Mouse (Mus musculus) large intestine, adult 2 months (tissue): Measurements from ENCODE around the gene Olfml2b. TPM values are rescaled to one million over a fixed set of nuclear protein-coding genes. Genes with fewer than 3 reads are reported as not detected.
A peak's percentile ranks its signal among the peaks of the same experiment; 100 is the strongest.

ENCODE experiments used
- DNase-seq: peaks from one replicate; pipeline ENCODE4 v3.0.0-alpha.2; 2012; ENCODE audit warnings: low read depth, low spot score
- WGBS: fragments of 180-500 bp; shearing (Covaris S2); methylation state at CpG from one replicate; pipeline ENCODE4 v1.1.7; 2018; 5-methylcytosine and 5-hydroxymethylcytosine counted together
- polyA plus RNA-seq: library from polyadenylated mRNA; depleted of rRNA; stranded (reverse); fragments of >200 nt; gene quantifications from 2 replicates; pipeline ENCODE4 v1.2.3, GENCODE M21; 2012; rRNA removed

Olfml2b gene
- polyA plus RNA-seq, result 4.5 and 4.8 TPM in 2 replicates

DNA sequence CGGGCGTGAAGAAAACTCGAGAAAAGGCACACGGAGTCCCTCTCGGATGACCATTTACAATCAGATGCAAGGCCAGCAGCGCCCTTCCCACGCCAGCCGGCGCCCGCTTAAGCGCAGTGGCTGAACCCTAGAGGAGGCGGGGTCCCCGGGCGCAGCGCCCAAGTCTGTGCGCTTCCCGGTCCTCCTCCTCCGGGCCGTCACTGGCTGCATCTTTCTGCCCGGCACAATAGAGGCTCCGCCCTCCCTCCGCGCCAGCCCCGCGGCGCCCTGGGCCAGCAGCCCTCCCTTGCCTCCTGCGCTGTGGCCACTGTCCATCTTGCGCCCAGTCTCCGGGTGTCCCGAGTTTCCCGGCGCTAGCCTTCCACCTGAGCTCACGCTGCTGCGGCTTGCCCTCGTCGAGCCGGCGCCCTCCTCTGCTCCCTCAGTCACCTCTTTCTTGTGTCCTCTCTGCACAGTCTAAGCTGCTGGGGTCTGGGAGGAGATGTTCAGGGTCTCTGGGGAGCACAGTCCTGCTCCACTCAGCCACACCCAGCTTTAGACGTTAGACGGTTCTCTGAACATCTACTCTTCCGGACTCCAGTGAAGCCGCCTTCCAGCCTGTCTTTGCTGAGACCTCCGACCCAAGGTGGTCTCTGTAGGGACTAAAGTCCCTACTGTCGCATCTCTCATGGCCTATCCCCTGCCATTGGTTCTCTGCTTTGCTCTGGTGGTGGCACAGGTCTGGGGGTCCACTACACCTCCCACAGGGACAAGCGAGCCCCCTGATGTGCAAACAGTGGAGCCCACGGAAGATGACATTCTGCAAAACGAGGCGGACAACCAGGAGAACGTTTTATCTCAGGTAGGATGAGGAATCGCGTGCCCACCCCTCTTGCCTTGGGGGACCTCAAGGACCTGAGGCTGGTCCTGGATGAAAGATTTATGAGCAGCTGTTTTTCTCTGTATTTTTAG, at the start of gene Olfml2b:
Gene Olfml2b, plus strand, starts transcription at position 278 of the 951 bp plus-strand sequence.
- DNase-seq, result peak; percentile 44

DNA sequence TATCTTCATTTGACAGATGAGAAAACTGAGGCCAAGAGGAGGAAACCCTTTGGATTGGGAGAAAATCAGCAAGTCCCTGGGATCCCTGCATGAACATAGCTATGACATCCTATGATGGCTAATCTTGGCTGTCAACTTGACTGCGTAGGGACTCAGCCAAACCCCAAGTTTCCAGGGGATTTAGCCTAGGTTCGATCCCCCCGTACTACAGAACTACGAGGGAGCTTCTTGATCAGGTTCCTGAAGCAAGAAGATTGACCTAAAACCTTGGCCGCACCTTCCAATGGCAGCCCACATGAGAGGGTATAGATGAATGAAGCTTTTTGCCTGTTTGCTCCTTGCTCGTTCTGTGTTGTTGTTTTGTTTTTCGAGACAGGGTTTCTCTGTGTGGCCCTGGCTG, 49.8 kb upstream of the Olfml2b start:
- 95% methylated on average over 7 of the region's 7 CpGs for WGBS
- no peak for DNase-seq

More for the DNA sequence above, at the start of gene Olfml2b:
- 13% methylated on average over 51 of the region's 51 CpGs for WGBS

DNA sequence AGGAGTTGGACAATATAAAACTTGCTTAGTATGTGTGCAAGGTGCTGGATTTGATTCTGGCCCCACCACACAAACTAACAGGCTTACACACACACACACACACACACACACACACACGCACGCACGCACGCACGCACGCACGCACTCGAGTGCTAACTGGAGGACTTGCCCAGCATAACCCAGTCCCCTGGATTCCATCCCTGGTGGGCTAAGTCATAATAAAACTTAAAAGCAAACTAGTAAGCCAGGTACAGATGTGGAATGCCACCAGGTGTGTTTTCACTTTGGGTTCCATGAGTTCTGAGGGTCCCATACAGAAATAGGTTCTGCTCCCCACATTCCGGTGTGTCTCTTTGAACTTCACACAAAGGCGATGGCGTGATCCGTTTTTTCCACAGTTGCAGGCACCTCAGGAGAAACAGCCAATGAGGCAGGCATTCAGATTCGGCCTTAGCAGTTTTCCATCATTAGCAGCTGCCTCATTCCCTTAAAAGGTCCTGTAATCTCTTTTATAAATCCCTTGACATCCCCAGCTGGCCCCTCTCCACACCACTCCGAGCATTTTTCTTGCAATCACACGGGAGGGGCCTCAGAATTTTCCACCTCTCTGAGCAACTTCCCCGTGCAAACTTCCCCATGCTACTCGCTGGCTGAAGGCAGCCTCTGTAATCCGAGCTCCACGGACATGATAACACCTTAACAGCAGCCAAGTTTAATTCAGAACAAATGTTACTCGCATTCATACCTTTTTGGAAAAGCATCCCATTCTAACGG, 38.9 kb upstream of the Olfml2b start:
- 66% methylated on average over 21 of the region's 21 CpGs for WGBS
- no peak for DNase-seq

DNA sequence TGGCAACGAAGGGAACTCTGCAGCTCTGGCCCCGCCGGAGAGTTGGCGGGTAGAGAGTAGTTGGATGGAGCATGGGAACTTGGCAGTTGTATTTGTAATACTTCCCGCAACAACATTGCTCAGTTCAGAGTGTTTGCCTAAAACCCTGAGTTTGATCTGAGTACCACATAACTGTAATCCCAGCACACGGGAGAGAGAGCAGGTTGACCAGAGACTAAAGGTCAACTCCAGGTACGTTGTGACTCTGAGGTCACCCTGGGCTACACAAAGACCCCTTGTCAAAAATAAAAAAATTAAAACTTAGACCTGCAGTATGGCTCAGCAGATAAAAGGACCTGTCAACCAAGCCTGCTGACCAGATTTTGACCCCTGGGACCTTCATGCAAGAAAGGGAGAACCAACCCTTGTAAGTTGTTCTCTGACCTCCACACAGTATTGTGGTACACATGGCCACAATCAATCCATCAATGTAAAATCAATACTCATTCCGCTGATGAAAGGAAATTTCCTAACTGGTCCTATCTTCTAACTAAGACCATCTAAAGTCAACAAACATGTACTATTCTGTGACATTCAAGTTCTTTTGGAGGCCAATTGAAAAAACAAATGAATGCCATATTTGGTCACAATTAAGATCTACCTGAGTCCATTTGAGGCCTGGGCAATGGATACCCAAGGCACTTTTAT, 37.0 kb upstream of the Olfml2b start:
- no peak for DNase-seq
- 91% methylated on average over 8 of the region's 8 CpGs for WGBS

DNA sequence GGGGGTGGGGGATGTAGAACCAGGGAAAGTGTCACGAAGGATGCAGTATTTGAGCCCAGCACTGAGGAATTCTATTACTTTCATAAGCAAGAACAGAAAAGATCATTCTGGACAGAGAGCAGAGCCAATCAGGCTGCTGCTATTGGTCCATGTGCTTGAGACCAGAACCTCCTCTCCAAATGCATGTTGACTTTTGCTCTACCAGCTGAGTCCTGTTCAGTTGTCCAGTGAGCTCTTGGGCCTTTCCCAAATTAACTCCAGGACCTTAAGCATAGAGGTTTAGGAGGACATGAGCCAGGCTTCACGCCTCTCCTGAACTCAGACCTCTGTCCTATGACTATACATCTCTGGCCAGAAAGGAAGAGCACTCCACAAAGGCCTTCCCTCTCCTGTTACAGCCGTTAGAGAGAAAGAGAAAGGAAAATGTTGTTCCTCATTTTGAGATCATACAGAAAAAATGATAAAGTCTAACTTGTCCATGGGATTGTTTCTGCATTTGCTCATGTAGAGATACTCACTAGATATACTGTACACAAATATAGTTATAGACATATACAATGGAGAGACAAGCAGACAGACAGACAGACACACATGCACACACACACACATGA, 35.8 kb upstream of the Olfml2b start:
- 75% methylated on average over 3 of the region's 3 CpGs for WGBS
- DNase-seq, result no peak

DNA sequence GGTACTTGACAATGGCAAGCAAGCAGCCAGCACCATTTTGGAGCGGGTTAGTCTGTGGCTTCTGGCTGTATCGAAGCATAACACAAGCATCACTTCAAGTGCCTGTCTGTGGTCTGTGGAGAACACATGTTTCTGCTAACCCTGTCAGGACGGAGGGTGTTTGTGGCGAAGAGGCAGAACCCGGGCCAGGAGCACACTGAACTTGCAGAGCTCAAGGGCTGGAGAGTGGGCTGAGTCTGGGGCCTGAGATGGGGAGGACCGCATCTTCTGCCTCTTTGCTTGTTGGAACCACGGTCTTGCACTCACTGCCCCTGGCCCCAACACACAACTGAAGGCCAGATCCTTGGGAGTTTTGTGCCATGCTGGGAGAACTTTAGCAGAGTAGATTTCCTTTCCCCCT, 34.5 kb upstream of the Olfml2b start:
- DNase-seq, result no peak

DNA sequence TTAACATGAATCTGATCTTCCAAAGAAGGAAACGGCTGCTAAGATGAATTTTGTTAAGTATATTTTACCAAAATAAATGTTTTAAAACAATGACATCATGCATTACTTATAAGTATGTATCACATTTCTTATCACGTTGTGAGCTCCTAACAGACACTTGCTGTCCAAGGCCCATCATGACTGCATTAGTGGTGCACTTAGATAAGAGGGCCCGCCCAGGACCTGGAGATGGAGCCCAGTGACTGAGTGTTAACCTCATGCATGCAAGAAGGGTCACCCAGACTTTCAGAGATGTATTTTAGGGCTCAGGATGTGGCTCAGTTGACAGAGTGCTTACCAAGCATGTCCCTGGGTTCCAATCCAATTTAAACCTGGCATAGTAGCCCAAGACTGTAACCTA, 34.0 kb upstream of the Olfml2b start:
- DNase-seq, result no peak
- 76% methylated on average over 3 of the region's 3 CpGs for WGBS

More for the DNA sequence above, 34.5 kb upstream of the Olfml2b start:
- 71% methylated on average over 7 of the region's 7 CpGs for WGBS

DNA sequence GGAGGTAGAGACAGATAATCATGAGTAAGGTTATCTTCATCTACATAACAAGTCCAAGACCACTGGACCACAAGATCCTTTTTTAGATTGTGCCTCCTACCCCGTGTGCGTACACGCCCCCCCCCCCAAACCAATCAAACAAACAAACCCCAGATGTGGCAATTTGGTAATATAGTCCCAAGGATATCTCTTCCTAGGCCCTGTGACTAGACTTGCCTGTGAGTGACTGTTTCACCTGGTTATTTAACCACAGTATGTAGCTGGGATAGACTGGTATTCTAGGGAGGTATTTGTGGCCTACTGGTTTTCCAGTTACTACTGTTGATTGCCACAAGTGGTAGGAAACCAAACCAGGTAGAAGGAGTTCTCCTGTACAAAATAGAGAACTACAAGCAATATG, 33.6 kb upstream of the Olfml2b start:
- no peak for DNase-seq
- 86% methylated on average over 3 of the region's 3 CpGs for WGBS

DNA sequence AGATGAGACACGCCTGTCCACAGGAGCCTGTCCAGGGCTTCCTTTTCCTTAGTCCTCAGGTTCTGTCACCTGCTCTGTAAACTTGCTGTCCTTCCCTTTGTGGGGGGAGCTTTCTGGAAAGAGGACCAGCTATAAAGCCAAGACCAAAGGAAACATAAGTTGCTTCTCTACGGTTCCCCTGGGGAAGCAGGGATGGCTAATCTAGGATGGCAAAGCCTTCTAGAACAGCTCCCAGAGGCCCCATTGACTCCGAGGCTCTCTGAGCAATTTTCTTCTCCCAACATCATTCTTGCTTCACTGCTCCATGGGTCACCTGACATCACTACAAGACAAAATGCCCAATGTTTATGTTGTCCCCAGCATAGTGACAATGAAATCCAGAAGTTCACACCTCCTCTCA, 32.7 kb upstream of the Olfml2b start:
- WGBS, result 95% methylated on average over 3 of the region's 3 CpGs
- no peak for DNase-seq

DNA sequence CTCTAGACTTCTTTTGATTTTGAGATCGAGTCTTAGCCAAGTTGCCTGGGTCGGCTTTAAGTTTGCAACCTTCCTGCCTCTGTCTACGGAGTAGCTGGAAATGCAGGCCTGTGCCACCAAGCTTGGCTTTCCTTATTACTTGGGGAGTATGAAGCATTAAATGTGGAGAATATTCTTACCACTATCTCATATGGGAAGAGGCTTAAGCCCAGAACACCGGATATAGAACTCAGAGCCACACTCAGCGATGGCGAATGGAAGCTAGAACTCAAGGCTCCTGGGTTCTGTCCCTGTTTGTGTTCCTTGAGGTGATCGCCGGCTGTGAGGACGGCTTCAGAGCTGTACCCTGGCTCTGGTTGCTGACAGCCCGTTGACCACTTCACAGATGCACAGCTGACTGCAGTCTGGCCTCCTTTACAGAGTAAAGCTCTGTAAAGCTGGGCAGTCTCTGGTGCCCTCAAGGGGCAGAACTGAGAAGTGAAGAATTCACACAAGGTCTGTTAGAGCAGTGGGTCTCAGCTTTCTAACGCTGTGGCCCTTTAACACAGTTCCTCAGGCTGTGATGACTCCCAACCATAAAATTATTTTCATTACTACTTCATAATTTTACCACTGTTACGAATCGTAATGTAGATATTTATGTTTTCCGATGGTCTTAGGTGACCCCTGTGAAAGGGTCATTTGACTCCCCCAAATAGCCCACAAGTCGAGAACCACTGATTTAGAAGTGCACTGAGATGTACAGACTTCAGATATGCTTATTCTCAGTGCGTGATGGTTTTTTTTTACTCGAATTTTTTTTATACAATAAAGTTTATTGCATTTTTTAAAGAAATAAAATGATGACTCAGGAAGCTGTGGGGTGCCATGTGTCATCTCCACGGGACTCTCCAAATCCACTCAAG, 31.1 kb upstream of the Olfml2b start:
- 49% methylated on average over 18 of the region's 18 CpGs for WGBS
- DNase-seq, result no peak

DNA sequence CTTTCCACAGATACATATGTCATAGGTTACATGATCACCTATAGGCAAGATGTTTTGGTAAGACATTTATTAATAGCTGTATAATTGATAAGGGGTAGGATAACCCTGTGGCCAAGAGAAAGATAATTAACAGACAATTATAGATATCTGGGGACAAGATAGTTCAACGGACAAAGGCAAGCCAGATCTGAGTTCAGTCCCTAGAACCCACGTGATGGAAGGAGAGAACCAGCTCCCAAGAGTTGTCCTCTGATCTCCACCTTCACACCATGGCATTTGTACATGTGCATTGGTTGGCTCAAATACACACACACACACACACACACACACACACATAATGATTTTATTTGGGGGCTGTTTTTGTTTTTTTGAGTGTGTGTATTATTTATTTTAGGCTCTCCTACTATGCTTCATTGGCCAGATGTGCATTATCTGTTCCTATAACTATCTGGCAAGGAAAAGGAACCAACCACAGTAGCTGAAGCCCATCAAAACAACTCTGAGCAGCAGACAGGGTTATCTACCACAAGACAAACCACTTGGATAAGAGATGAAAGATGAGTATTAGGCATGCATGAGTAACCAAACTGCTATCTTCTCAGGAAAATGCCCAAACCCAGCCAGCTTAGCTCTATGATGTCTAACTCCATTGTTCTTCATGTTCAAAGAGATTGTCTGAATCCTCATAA, 24.5 kb upstream of the Olfml2b start:
- 70% methylated on average over 2 of the region's 2 CpGs for WGBS

DNA sequence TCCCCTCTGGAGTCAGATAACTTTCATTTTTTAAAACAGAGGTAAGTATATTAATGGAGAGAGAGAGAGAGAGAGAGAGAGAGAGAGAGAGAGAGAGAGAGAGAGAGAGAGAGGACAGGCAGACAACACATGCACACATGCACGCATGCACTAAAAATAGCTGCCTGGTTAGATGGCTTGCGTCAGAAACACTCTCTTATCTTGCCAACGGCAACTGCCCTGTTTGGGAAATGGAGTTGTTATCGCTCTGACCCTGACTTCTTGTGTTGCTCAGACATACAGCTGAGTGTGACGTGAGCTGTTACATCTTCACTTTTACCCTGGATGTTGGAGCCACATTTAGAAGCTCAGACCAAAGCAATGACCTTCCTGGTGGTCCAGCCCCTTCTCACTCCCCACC, 21.4 kb upstream of the Olfml2b start:
- 38% methylated on average over 5 of the region's 5 CpGs for WGBS
- no peak for DNase-seq

More for the DNA sequence above, 24.5 kb upstream of the Olfml2b start:
- DNase-seq, result no peak

DNA sequence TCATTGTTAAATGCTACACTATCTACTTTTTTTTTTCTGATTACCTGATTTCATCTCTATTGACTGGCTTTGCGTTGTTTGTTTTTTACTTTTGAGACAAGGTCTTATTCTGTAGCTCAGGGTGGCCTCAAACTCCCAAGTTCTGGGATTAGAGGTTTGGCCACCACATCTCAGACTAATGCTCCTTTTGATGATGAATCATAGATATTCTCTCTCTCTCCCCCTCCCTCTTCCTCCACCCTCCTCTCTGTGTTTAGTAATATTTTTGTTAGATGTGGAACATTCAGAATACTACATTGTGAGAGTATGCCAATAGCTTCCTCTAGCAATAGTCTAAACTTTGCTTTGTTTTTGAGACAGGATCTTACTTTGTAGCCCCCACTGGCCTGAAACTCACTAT, 20.9 kb upstream of the Olfml2b start:
- no peak for DNase-seq
- 96% methylated on average over 1 of the region's 1 CpGs for WGBS

DNA sequence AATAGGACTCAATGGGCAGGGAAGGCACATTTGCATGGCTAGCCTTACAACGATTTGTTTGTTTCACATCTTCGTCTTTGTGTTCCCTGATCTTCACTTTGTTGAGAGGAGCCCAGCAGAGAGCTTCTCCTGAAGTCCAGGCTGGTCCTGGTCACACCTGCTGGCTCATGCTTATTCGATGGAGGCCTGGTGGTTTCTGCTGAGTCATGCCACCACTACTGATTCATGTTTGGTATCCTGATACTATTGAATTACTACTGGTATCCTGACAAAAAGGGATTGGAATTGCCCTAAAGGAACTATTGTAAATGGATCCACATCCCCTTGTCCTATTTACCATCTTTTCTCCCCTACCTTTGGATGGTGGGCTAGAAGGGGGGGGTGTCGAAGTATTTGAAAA, 13.8 kb upstream of the Olfml2b start:
- 76% methylated on average over 4 of the region's 4 CpGs for WGBS
- no peak for DNase-seq

DNA sequence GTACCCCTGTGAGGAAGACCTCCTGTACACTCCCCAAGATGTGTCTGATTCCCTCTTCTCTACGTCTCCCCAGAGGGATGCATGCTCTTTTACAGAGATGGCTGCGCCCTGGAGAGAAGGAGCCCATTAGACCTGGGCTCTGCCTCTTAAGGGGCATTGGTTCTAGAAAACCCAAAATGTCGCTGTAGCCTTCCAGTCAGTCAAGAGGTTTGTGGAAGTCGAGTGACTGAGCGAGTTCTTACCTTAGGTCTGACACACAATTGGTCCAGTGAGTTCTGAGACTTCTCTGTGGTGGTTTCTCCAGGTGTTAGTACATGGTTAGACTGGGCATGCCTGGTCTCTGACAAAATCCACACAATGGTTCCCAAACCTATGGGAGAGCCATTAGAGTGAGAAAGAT, 12.8 kb upstream of the Olfml2b start:
- 93% methylated on average over 5 of the region's 5 CpGs for WGBS
- DNase-seq, result no peak

DNA sequence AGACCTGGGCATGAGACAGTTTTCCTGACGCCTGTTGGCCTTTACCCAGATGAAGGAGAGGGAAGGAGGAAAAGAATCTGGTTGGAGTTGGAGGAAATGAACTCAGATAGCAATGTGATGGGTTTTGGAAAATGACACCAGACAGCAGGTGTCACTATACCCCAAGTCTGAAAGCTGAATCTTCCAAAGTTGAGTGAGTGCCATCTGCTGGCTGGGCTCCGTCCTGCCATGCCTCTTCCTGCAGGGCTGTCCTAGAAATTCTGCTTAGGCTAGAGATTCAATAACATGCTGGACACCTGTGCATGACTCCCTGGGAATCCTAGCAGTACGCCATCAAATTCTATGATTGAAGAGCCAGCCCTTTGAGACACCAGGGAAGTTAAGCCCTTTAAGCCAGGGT, 11.9 kb upstream of the Olfml2b start:
- WGBS, result 10% methylated on average over 3 of the region's 3 CpGs
- peak; percentile 43 for DNase-seq

DNA sequence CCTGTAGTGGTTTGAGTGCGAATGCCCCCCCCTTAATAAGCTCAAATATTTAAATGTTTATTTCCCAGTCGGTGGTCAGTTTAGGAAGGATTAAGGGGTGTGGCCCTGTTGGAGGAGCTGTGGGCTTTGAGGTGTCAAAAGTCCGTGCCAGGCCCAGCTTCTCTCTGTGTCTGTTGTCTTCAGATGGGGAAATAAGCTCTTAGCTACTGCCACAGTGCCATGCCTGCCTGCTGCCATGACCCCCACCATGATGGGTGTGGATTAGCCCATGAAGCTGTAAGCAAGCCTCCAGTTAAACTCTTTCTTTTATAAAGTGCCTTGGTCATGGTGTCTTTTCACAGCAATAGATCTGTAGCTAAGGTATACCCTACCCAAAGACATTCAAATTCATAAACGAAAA, 11.5 kb upstream of the Olfml2b start:
- no peak for DNase-seq
- 74% methylated on average over 4 of the region's 4 CpGs for WGBS

DNA sequence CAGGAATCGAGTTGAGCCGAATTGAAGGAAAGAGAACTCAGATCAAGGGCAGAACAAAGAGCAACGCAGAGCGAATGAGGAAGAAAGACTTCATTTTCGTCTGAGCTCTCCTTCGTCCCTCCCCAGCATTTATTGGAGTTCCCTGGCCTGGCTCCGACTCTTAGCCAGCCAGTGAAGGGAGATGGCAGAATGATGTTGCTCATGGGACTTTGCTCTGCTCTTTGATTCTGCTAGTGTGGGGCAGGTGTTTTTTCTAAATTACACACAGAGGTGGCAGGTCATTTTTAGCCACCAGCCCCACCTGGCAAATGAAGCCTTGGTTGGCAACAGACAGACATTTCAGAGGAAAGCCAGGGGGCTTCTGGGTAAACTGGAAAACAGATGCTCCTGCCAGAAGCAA, 5.4 kb upstream of the Olfml2b start:
- WGBS, result 55% methylated on average over 7 of the region's 7 CpGs
- DNase-seq, result no peak
